Mouse (Mus musculus): ENCODE measurements around the gene Fbxo41. TPM values are rescaled to one million over a fixed set of nuclear protein-coding genes. Genes with fewer than 3 reads are reported as not detected.
A peak's percentile ranks its signal among the peaks of the same experiment; 100 is the strongest.

Fbxo41 gene
- polyA plus RNA-seq, 1 experiment from 2014 or later: 0.45 TPM

- no peaks in the 10 kb centered on the region for H3K36me3 ChIP-seq (ENCODE audit: control insufficient read depth, insufficient read depth, low read length)
- no peak for ATAC-seq (replicated peaks; ENCODE audit: low FRiP score, low TSS enrichment, low read depth)
- WGBS: 13% methylated on average over 6 of the region's 6 CpGs
- H3K4me2 ChIP-seq (ENCODE audit: low read length): no peak overlapping the region; the same call in 1 of the 2 replicates
- no peak overlapping the region for H3K9ac ChIP-seq (ENCODE audit: low read length)
- H3K27ac ChIP-seq (ENCODE audit: low read depth): no peak overlapping the region
- no peaks in the 10 kb centered on the region for H3K9me3 ChIP-seq (ENCODE audit: control insufficient read depth, low read length)
- 0 out of 2 replicates have a peak, but pooled peaks cover 5% of the 10 kb centered on the region for H3K4me1 ChIP-seq (replicated peaks; ENCODE audit: control insufficient read depth, insufficient read depth, low read length)
- H3K4me3 ChIP-seq (ENCODE audit: low read depth, low read length): no peak overlapping the region
- peaks cover 14% of the 10 kb centered on the region for H3K27me3 ChIP-seq (replicated peaks; ENCODE audit: control insufficient read depth, insufficient read depth, low read length)
- DNase-seq (ENCODE audit: low spot score): no peak
These were observed 1.2 kb downstream of the Fbxo41 start for GRCm38 (mm10) chr6:85501571-85502102.

GRCm38 (mm10) chr6:85500416-85500815 is 2.4 kb downstream of the Fbxo41 start:
- DNase-seq (ENCODE audit: low spot score) (no peak), ATAC-seq (replicated peaks; ENCODE audit: low FRiP score, low TSS enrichment, low read depth) (no peak)
- Histone ChIP-seq H3K4me1 (replicated peaks; ENCODE audit: control insufficient read depth, insufficient read depth, low read length) (0 out of 2 replicates have a peak, but pooled peaks cover 5% of the 10 kb centered on the region), H3K9ac (ENCODE audit: low read length) (no peak overlapping the region), H3K27ac (ENCODE audit: low read depth) (no peak overlapping the region), H3K9me3 (ENCODE audit: control insufficient read depth, low read length) (no peaks in the 10 kb centered on the region), H3K4me2 (ENCODE audit: low read length) (no peak overlapping the region), H3K27me3 (replicated peaks; ENCODE audit: control insufficient read depth, insufficient read depth, low read length) (peaks cover 14% of the 10 kb centered on the region), H3K4me3 (ENCODE audit: low read depth, low read length) (no peak overlapping the region), H3K36me3 (ENCODE audit: control insufficient read depth, insufficient read depth, low read length) (no peaks in the 10 kb centered on the region)
- WGBS: 72% methylated on average over 1 of the region's 1 CpGs

GRCm38 (mm10) chr6:85498147-85498546 is 4.6 kb downstream of the Fbxo41 start:
- Histone ChIP-seq H3K4me1 (replicated peaks; ENCODE audit: control insufficient read depth, insufficient read depth, low read length) (0 out of 2 replicates have a peak, but pooled peaks cover 5% of the 10 kb centered on the region), H3K4me3 (ENCODE audit: low read depth, low read length) (no peak overlapping the region), H3K9ac (ENCODE audit: low read length) (no peak overlapping the region), H3K4me2 (ENCODE audit: low read length) (no peak overlapping the region), H3K27me3 (replicated peaks; ENCODE audit: control insufficient read depth, insufficient read depth, low read length) (0 out of 2 replicates have a peak, but pooled peaks cover 5% of the 10 kb centered on the region), H3K36me3 (ENCODE audit: control insufficient read depth, insufficient read depth, low read length) (no peaks in the 10 kb centered on the region), H3K27ac (ENCODE audit: low read depth) (no peak overlapping the region), H3K9me3 (ENCODE audit: control insufficient read depth, low read length) (no peaks in the 10 kb centered on the region)
- WGBS: 62% methylated on average over 9 of the region's 9 CpGs
- DNase-seq (ENCODE audit: low spot score): peak; percentile 71
- ATAC-seq (replicated peaks; ENCODE audit: low FRiP score, low TSS enrichment, low read depth): no peak

GRCm38 (mm10) chr6:85496976-85497375 is 5.8 kb downstream of the Fbxo41 start:
- no peak overlapping the region for H3K27ac ChIP-seq (ENCODE audit: low read depth)
- no peaks in the 10 kb centered on the region for H3K9me3 ChIP-seq (ENCODE audit: control insufficient read depth, low read length)
- no peak for DNase-seq (ENCODE audit: low spot score)
- H3K9ac ChIP-seq (ENCODE audit: low read length): no peak overlapping the region
- H3K27me3 ChIP-seq (replicated peaks; ENCODE audit: control insufficient read depth, insufficient read depth, low read length): 0 out of 2 replicates have a peak, but pooled peaks cover 5% of the 10 kb centered on the region
- ATAC-seq (replicated peaks; ENCODE audit: low FRiP score, low TSS enrichment, low read depth): no peak
- H3K4me3 ChIP-seq (ENCODE audit: low read depth, low read length): no peak overlapping the region
- H3K36me3 ChIP-seq (ENCODE audit: control insufficient read depth, insufficient read depth, low read length): no peaks in the 10 kb centered on the region
- no peak overlapping the region for H3K4me2 ChIP-seq (ENCODE audit: low read length)
- H3K4me1 ChIP-seq (replicated peaks; ENCODE audit: control insufficient read depth, insufficient read depth, low read length): 0 out of 2 replicates have a peak, but pooled peaks cover 1% of the 10 kb centered on the region

- peaks cover 2% of the 10 kb centered on the region; the same call in 1 of the 2 replicates for H3K27me3 ChIP-seq (replicated peaks; ENCODE audit: control insufficient read depth, insufficient read depth, low read length)
- H3K9ac ChIP-seq (ENCODE audit: low read length): no peak overlapping the region
- no peak overlapping the region for H3K4me3 ChIP-seq (ENCODE audit: low read depth, low read length)
- no peaks in the 10 kb centered on the region for H3K36me3 ChIP-seq (ENCODE audit: control insufficient read depth, insufficient read depth, low read length)
- H3K4me2 ChIP-seq (ENCODE audit: low read length): no peak overlapping the region
- DNase-seq (ENCODE audit: low spot score) (no peak), ATAC-seq (replicated peaks; ENCODE audit: low FRiP score, low TSS enrichment, low read depth) (no peak)
- H3K27ac ChIP-seq (ENCODE audit: low read depth): no peak overlapping the region
- WGBS: 91% methylated on average over 3 of the region's 3 CpGs
- no peaks in the 10 kb centered on the region for H3K4me1 ChIP-seq (replicated peaks; ENCODE audit: control insufficient read depth, insufficient read depth, low read length)
- H3K9me3 ChIP-seq (ENCODE audit: control insufficient read depth, low read length): no peaks in the 10 kb centered on the region
These were observed 11.2 kb downstream of the Fbxo41 start for GRCm38 (mm10) chr6:85491606-85492005.

- ATAC-seq (replicated peaks; ENCODE audit: low FRiP score, low TSS enrichment, low read depth) (no peak), DNase-seq (ENCODE audit: low spot score) (no peak)
- H3K27me3 ChIP-seq (replicated peaks; ENCODE audit: control insufficient read depth, insufficient read depth, low read length): peaks cover 16% of the 10 kb centered on the region
- H3K4me2 ChIP-seq (ENCODE audit: low read length): no peak overlapping the region
- H3K4me3 ChIP-seq (ENCODE audit: low read depth, low read length): no peak overlapping the region
- no peak overlapping the region for H3K27ac ChIP-seq (ENCODE audit: low read depth)
- no peaks in the 10 kb centered on the region for H3K36me3 ChIP-seq (ENCODE audit: control insufficient read depth, insufficient read depth, low read length)
- H3K9me3 ChIP-seq (ENCODE audit: control insufficient read depth, low read length): no peaks in the 10 kb centered on the region
- H3K9ac ChIP-seq (ENCODE audit: low read length): no peak overlapping the region
- WGBS: 85% methylated on average over 4 of the region's 4 CpGs
- no peaks in the 10 kb centered on the region for H3K4me1 ChIP-seq (replicated peaks; ENCODE audit: control insufficient read depth, insufficient read depth, low read length)
These were observed 12.5 kb downstream of the Fbxo41 start for GRCm38 (mm10) chr6:85490252-85490651.

GRCm38 (mm10) chr6:85489717-85490116 is 13.1 kb downstream of the Fbxo41 start:
- no peak overlapping the region for H3K27ac ChIP-seq (ENCODE audit: low read depth)

GRCm38 (mm10) chr6:85488510-85488909 is 14.3 kb downstream of the Fbxo41 start:
- no peak for DNase-seq (ENCODE audit: low spot score)
- Histone ChIP-seq H3K9me3 (ENCODE audit: control insufficient read depth, low read length) (no peaks in the 10 kb centered on the region), H3K4me2 (ENCODE audit: low read length) (no peak overlapping the region), H3K36me3 (ENCODE audit: control insufficient read depth, insufficient read depth, low read length) (no peaks in the 10 kb centered on the region), H3K27me3 (replicated peaks; ENCODE audit: control insufficient read depth, insufficient read depth, low read length) (peaks cover 33% of the 10 kb centered on the region), H3K4me3 (ENCODE audit: low read depth, low read length) (no peak overlapping the region), H3K4me1 (replicated peaks; ENCODE audit: control insufficient read depth, insufficient read depth, low read length) (no peaks in the 10 kb centered on the region), H3K27ac (ENCODE audit: low read depth) (no peak overlapping the region), H3K9ac (ENCODE audit: low read length) (no peak overlapping the region)
- WGBS: 83% methylated on average over 4 of the region's 4 CpGs
- no peak for ATAC-seq (replicated peaks; ENCODE audit: low FRiP score, low TSS enrichment, low read depth)

More at GRCm38 (mm10) chr6:85489717-85490116, 13.1 kb downstream of the Fbxo41 start:
- Histone ChIP-seq H3K4me3 (ENCODE audit: low read depth, low read length) (no peak overlapping the region), H3K27me3 (replicated peaks; ENCODE audit: control insufficient read depth, insufficient read depth, low read length) (peaks cover 21% of the 10 kb centered on the region), H3K4me1 (replicated peaks; ENCODE audit: control insufficient read depth, insufficient read depth, low read length) (no peaks in the 10 kb centered on the region), H3K9ac (ENCODE audit: low read length) (no peak overlapping the region), H3K36me3 (ENCODE audit: control insufficient read depth, insufficient read depth, low read length) (no peaks in the 10 kb centered on the region), H3K9me3 (ENCODE audit: control insufficient read depth, low read length) (no peaks in the 10 kb centered on the region), H3K4me2 (ENCODE audit: low read length) (no peak overlapping the region)
- WGBS: 71% methylated on average over 3 of the region's 3 CpGs
- ATAC-seq (replicated peaks; ENCODE audit: low FRiP score, low TSS enrichment, low read depth) (no peak), DNase-seq (ENCODE audit: low spot score) (no peak)

- WGBS: 76% methylated on average over 2 of the region's 2 CpGs
- Histone ChIP-seq H3K27ac (ENCODE audit: low read depth) (no peak overlapping the region), H3K4me1 (replicated peaks; ENCODE audit: control insufficient read depth, insufficient read depth, low read length) (no peaks in the 10 kb centered on the region), H3K9ac (ENCODE audit: low read length) (no peak overlapping the region), H3K4me2 (ENCODE audit: low read length) (no peak overlapping the region), H3K4me3 (ENCODE audit: low read depth, low read length) (no peak overlapping the region), H3K36me3 (ENCODE audit: control insufficient read depth, insufficient read depth, low read length) (no peaks in the 10 kb centered on the region), H3K9me3 (ENCODE audit: control insufficient read depth, low read length) (no peaks in the 10 kb centered on the region), H3K27me3 (replicated peaks; ENCODE audit: control insufficient read depth, insufficient read depth, low read length) (peaks cover 53% of the 10 kb centered on the region)
- ATAC-seq (replicated peaks; ENCODE audit: low FRiP score, low TSS enrichment, low read depth) (no peak), DNase-seq (ENCODE audit: low spot score) (no peak)
These were observed 17.1 kb downstream of the Fbxo41 start for GRCm38 (mm10) chr6:85485738-85486137.
